Mouse (Mus musculus) layer of hippocampus, adult 8-10 months (tissue): Measurements from ENCODE around the gene Mid1. TPM values are rescaled to one million over a fixed set of nuclear protein-coding genes. Genes with fewer than 3 reads are reported as not detected.
"Not testable (repeated sequence)": the region's sequence is repeated elsewhere in the genome, so short reads cannot be mapped to it uniquely, and the experiment has no call there.

ENCODE experiments used
- DNase-seq, 2 experiments: peaks; one replicate each; pipeline ENCODE4 v3.0.0; 2022; ENCODE audit warnings: low spot score in 2 of 2
- total RNA-seq, 4 experiments: library from RNA; stranded (reverse); gene quantifications; 2 replicates each; pipeline ENCODE4 v1.2.4; 2022

Mid1 gene
- total RNA-seq, 4 experiments from 2014 or later, result 4.8 to 29.5 (median 13.2) TPM

DNA sequence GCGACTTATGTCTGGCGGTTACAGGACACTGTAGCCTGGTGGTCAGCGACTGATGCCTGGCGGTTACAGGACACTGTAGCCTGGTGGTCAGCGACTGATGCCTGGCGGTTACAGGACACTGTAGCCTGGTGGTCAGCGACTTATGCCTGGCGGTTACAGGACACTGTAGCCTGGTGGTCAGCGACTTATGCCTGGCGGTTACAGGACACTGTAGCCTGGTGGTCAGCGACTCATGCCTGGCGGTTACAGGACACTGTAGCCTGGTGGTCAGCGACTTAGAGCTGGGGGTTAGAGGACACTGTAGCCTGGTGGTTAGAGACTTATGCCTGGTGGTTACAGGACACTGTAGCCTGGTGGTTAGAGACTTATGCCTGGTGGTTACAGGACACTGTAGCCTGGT is 328.4 kb downstream of the Mid1 start:
- not testable (repeated sequence) for DNase-seq

DNA sequence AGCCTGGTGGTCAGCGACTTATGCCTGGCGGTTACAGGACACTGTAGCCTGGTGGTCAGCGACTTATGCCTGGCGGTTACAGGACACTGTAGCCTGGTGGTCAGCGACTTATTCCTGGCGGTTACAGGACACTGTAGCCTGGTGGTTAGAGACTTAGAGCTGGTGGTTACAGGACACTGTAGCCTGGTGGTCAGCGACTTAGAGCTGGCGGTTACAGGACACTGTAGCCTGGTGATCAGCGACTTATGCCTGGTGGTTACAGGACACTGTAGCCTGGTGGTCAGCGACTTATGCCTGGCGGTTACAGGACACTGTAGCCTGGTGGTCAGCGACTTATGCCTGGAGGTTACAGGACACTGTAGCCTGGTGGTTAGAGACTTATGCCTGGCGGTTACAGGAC is 329.0 kb downstream of the Mid1 start:
- DNase-seq, result not testable (repeated sequence)

DNA sequence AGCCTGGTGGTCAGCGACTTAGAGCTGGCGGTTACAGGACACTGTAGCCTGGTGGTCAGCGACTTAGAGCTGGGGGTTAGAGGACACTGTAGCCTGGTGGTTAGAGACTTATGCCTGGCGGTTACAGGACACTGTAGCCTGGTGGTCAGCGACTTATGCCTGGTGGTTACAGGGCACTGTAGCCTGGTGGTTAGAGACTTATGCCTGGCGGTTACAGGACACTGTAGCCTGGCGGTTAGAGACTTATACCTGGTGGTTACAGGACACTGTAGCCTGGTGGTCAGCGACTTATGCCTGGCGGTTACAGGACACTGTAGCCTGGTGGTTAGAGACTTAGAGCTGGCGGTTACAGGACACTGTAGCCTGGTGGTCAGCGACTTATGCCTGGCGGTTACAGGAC is 330.9 kb downstream of the Mid1 start:
- DNase-seq, result not testable (repeated sequence)

GRCm38 (mm10) chrX:170017333-170018245 is 332.6 kb downstream of the Mid1 start:
- peak; percentile 63 to 78 for DNase-seq

GRCm38 (mm10) chrX:170018571-170019218 is 333.7 kb downstream of the Mid1 start:
- peak; percentile 78 to 80 for DNase-seq

DNA sequence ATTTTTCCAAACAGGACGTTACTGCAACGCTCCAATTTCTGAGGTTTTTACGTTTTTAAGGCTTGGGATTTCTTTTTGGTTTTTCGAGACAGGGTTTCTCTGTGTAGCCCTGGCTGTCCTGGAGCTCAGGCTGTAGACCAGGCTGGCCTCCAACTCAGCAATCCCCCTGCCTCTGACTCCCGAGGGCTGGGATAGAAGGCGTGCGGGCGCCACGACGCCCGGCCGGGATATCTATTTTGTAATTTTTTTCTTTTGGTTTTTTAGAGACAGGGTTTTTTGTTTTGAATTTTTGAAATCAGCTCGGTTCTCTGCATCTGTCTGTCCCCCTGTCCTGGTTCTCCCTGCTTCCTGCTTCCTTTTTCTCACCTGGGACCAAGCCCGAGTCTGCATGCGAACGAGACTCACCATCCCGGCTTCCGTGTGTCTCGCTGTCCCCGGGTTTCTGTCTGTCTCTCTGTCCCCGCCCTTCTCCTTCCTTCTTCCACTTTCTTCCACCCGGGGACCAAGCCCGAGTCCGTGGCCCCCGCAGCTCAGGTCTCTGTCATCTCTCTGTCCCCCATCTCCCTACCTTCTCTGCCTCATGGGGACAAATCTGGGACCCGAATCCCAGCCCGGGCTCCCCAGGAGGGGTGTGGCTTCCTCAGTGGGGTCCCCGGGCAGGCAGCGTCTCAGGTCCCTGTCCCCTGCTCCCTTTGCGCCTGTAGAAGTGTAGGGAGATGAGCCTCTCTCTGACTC is 334.4 kb downstream of the Mid1 start:
- peak in 1 of 2 experiments; percentile 54 for DNase-seq

- DNase-seq, result peak; percentile 97 to 100
Observed at GRCm38 (mm10) chrX:170019954-170020689, 335.1 kb downstream of the Mid1 start.

- DNase-seq, result peak; percentile 57 to 88
Observed at GRCm38 (mm10) chrX:170020690-170021050, 335.7 kb downstream of the Mid1 start.

DNA sequence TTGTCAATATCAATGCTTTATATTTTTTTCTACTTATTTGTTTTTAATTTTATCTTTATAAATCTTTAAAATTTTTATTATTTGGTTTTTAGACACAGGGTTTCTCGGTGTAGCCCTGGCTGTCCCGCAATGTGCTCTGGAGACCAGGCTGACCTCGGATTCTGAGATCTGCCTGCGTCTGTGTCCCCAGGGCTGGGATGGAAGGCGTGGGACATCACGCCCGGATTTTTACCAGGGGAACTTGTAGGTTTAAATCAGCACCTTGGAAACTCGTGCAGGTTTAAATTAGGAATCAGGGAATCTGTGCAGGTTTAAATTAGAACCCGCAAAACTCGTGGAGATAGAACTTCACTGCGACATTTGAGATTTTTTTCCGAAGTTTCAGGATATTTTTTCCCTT is 336.2 kb downstream of the Mid1 start:
- DNase-seq, result not testable (repeated sequence)

DNA sequence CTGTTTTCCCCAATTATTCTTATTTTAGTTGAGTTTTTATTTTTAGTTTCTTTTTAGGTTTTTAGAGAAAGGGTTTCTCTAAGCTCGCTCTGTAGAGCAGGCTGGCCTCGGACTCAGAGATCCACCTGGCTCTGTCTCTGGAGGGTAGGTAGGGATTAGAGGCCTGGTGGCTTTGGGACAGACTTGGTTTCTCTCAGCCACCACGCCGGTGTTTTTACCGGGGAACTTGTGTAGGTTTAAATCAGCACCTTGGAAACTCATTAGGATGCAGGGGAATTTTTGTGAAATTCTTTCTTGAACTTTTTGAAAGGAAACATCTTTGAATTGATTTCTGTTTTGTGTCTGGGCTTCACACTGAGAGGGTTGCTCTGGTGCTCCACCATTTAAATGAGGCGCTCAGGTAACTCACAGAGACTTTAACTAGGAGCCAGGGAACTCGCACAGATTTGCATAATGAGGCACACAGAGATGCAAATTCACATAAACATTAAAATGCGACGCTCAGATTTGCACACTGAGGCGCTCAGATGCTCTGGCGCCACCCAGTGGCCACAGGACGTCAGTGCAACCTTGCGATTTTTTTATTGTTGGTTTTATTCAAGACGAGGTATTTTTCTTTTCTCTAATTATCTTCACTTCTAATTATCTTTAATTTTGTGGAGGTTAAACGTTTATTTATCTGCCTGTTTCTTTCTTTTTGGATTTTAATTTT is 336.9 kb downstream of the Mid1 start:
- peak; percentile 65 to 84 for DNase-seq

Other genes starting within 250 kb of the Mid1 start
- gene 4933400A11Rik, start 94.4 kb downstream of the Mid1 start, total RNA-seq, result not detected